Mouse (Mus musculus) intestine, postnatal 0 days (tissue): Measurements from ENCODE around the gene Klhl5. TPM values are rescaled to one million over a fixed set of nuclear protein-coding genes. Genes with fewer than 3 reads are reported as not detected.

Experiments
- ATAC-seq: fragments of 200-750 bp; cut with Nextera tagmentation; 2 replicates; pipeline ENCODE4 v1.8.0; 2017; ENCODE audit warnings: mild to moderate bottlenecking, moderate TSS enrichment, moderate library complexity
- H3K27ac ChIP-seq: fragments of 300-500 bp; sonication (generic); 2 replicates; pipeline ENCODE4 v1.5.1; 2014; ENCODE audit warnings: mild to moderate bottlenecking, low read depth, low read length, moderate library complexity
- H3K27me3 ChIP-seq: fragments of 300-500 bp; sonication (generic); replicated peaks from 2 replicates; pipeline ENCODE4 v1.6.1; 2014; ENCODE audit warnings: low read length, mixed read lengths; ENCODE audit not compliant: control insufficient read depth, insufficient read depth
- H3K36me3 ChIP-seq: fragments of 300-500 bp; sonication (generic); 2 replicates; pipeline ENCODE4 v1.6.1; 2014; ENCODE audit warnings: mild to moderate bottlenecking, moderate library complexity; ENCODE audit not compliant: control insufficient read depth, insufficient read depth
- H3K4me1 ChIP-seq: fragments of 300-500 bp; sonication (generic); replicated peaks from 2 replicates; pipeline ENCODE4 v1.6.1; 2014; ENCODE audit warnings: antibody characterized with exemption, low read length, mixed read lengths; ENCODE audit not compliant: control insufficient read depth, insufficient read depth
- H3K4me2 ChIP-seq: fragments of 300-500 bp; sonication (generic); replicated peaks from 2 replicates; pipeline ENCODE4 v1.6.1; 2014; ENCODE audit warnings: low read depth, mild to moderate bottlenecking, moderate library complexity
- H3K4me3 ChIP-seq: fragments of 300-500 bp; sonication (generic); 2 replicates; pipeline ENCODE4 v1.5.1; 2014; ENCODE audit warnings: low read depth, low read length
- H3K9ac ChIP-seq: fragments of 300-500 bp; sonication (generic); 2 replicates; pipeline ENCODE4 v1.6.1; 2014; ENCODE audit warnings: mild to moderate bottlenecking, low read depth, low read length
- H3K9me3 ChIP-seq: fragments of 300-500 bp; sonication (generic); 2 replicates; pipeline ENCODE4 v1.6.1; 2016; ENCODE audit warnings: mixed run types; ENCODE audit not compliant: control insufficient read depth
- CTCF ChIP-seq: sonication (generic); IDR thresholded peaks from 2 replicates; pipeline ENCODE4 v1.5.1; 2016; ENCODE audit warnings: low read depth, mild to moderate bottlenecking, control low read depth, antibody characterized with exemption, moderate library complexity
- WGBS: fragments of 180-500 bp; shearing (Covaris S2); extraction: QIAGEN DNeasy Blood & Tissue Kit; methylation state at CpG from one replicate; pipeline ENCODE4 v1.1.7; 2014; 5-methylcytosine and 5-hydroxymethylcytosine counted together
- polyA plus RNA-seq: library from polyadenylated mRNA; unstranded; fragments of >200 nt; fragmentation: Nextera tagmentation; extraction: Ambion mirVana; gene quantifications from 2 replicates; pipeline ENCODE4 v1.2.1, GENCODE M21; 2015

The Klhl5 gene
- polyA plus RNA-seq, 1 experiment from 2014 or later, result 7.7 TPM

- 30% methylated on average over 7 of the region's 7 CpGs for WGBS
- peak; percentile 90 for TF ChIP-seq CTCF
- Histone ChIP-seq H3K9ac (no peak overlapping the region), H3K36me3 (no peaks in the 10 kb centered on the region), H3K27ac (no peak overlapping the region), H3K4me3 (no peak overlapping the region), H3K27me3 (no peaks in the 10 kb centered on the region), H3K4me1 (no peaks in the 10 kb centered on the region), H3K9me3 (no peaks in the 10 kb centered on the region), H3K4me2 (no peak overlapping the region)
- ATAC-seq, result no peak
These were observed 106.0 kb downstream of the Klhl5 start for GRCm38 (mm10) chr5:65213321-65213720.

Other genes with a start within 250 kb of the Klhl5 start
- 1.0 and 1.6 TPM in 2 replicates for gene Tlr1, start 174.0 kb upstream of the Klhl5 start, polyA plus RNA-seq
- gene Tlr6, start 147.4 kb upstream of the Klhl5 start, polyA plus RNA-seq, result 0.27 and 0.43 TPM in 2 replicates
- 30.5 and 31.8 TPM in 2 replicates for gene Fam114a1, start 137.5 kb upstream of the Klhl5 start, polyA plus RNA-seq
- gene Tmem156, start 15.4 kb upstream of the Klhl5 start, polyA plus RNA-seq, result 1.0 and 1.4 TPM in 2 replicates
- 1.7 TPM in 2 replicates for gene Wdr19, start 92.2 kb downstream of the Klhl5 start, polyA plus RNA-seq
- gene Rfc1, start 228.1 kb downstream of the Klhl5 start, polyA plus RNA-seq, result 28.9 and 32.5 TPM in 2 replicates
- 2.6 and 3.8 TPM in 2 replicates for gene Klb, start 240.8 kb downstream of the Klhl5 start, polyA plus RNA-seq